Mouse (Mus musculus): ENCODE measurements around the gene Slc15a2. TPM values are rescaled to one million over a fixed set of nuclear protein-coding genes. Genes with fewer than 3 reads are reported as not detected.

Slc15a2 gene
- 1.1 and 3.7 TPM in 2 replicates for polyA plus RNA-seq (2012; rRNA removed; ENCODE audit: low replicate concordance)

GRCm38 (mm10) chr16:36784594-36785313 is at the start of gene Slc15a2:
Gene Slc15a2, minus strand, starts transcription at chr16:36784962.

GRCm38 (mm10) chr16:36828054-36828786 is 43.5 kb upstream of the Slc15a2 start, which contains the start of gene Iqcb1:
Gene Iqcb1, plus strand, starts transcription at chr16:36828385.

Other genes starting within 250 kb of the Slc15a2 start
- 3.2 TPM in 1 of 2 replicates, not detected in the other for gene Casr, start 222.8 kb downstream of the Slc15a2 start, polyA plus RNA-seq (2012; rRNA removed; ENCODE audit: low replicate concordance)
- 5.0 and 11.0 TPM in 2 replicates for gene Cd86, start 118.9 kb downstream of the Slc15a2 start, polyA plus RNA-seq (2012; rRNA removed; ENCODE audit: low replicate concordance)
- 9.0 and 13.6 TPM in 2 replicates for gene Ildr1, start 91.0 kb downstream of the Slc15a2 start, polyA plus RNA-seq (2012; rRNA removed; ENCODE audit: low replicate concordance)
- 1.6 and 2.3 TPM in 2 replicates for gene Iqcb1, start 43.4 kb upstream of the Slc15a2 start, polyA plus RNA-seq (2012; rRNA removed; ENCODE audit: low replicate concordance)
- 0.43 and 1.0 TPM in 2 replicates for gene Eaf2, start 90.0 kb upstream of the Slc15a2 start, polyA plus RNA-seq (2012; rRNA removed; ENCODE audit: low replicate concordance)
- gene Golgb1, start 90.2 kb upstream of the Slc15a2 start, polyA plus RNA-seq (2012; rRNA removed; ENCODE audit: low replicate concordance) = 50.0 and 67.0 TPM in 2 replicates
- 30.6 and 44.4 TPM in 2 replicates for gene Hcls1, start 150.0 kb upstream of the Slc15a2 start, polyA plus RNA-seq (2012; rRNA removed; ENCODE audit: low replicate concordance)
- gene Fbxo40, start 205.5 kb upstream of the Slc15a2 start, polyA plus RNA-seq (2012; rRNA removed; ENCODE audit: low replicate concordance) = 0.06 and 20.0 TPM in 2 replicates
- 0.17 and 0.34 TPM in 2 replicates for gene Polq, start 226.8 kb upstream of the Slc15a2 start, polyA plus RNA-seq (2012; rRNA removed; ENCODE audit: low replicate concordance)

Measured in mammary gland, adult 2 months (tissue).